In genomic region chr4:51889280-51889679, GRCm38 (mm10) we compare ENCODE assay signal across 20 mouse cellular contexts.
DNase-seq lines count a peak whose midpoint lies in the region; ATAC-seq lines count a peak whose summit lies in the region.
"Had no signal": no experiment of that assay in that cellular context is flagged by ENCODE, and none has a peak within 500 bp of the region (broad histone marks: within the 10 kb centered on the region; RNA-seq: fewer than 3 reads in every experiment).

No protein-coding gene starts in this region.

- H3K27me3 ChIP-seq in forebrain, embryonic 14.5 days (replicated peaks; ENCODE audit: control insufficient read depth, insufficient read depth, low read length), result no peaks in the 10 kb centered on the region
- no peaks in the 10 kb centered on the region for H3K27me3 ChIP-seq in forebrain, embryonic 12.5 days
- H3K27me3 ChIP-seq in forebrain, embryonic 16.5 days (replicated peaks; ENCODE audit: control insufficient read depth, insufficient read depth, low read length), result no peaks in the 10 kb centered on the region
- H3K27me3 ChIP-seq: embryonic facial prominence, embryonic 13.5 days; embryonic facial prominence, embryonic 15.5 days had no signal

- DNase-seq in forebrain, embryonic 14.5 days (ENCODE audit: low spot score), result peak; percentile 8
- DNase-seq in frontal cortex, postnatal 10 days (ENCODE audit: low spot score in 2 of 2), result no peak
- DNase-seq in kidney, postnatal 25 days, result no peak
- DNase-seq in cerebellum, adult 11-12 months, result no peak
- DNase-seq: adrenal gland, adult 2 months; adrenal gland, postnatal 10 days; adrenal gland, postnatal 25 days; cerebellum, adult 18-20 months; cerebellum, adult 8-10 months; cerebellum, adult 9-11 months; cerebellum, postnatal 14 days; cerebellum, postnatal 36 days; embryo, embryonic 11 days; gastrocnemius, adult 2 months had no signal

- 58% methylated on average over 2 of the region's 2 CpGs for WGBS in forebrain, embryonic 14.5 days
- WGBS in forebrain, embryonic 12.5 days, result 73% methylated on average over 2 of the region's 2 CpGs
- 48% methylated on average over 2 of the region's 2 CpGs for WGBS in forebrain, embryonic 16.5 days

- H3K9ac ChIP-seq in forebrain, embryonic 14.5 days (ENCODE audit: low read length), result no peak overlapping the region
- H3K9ac ChIP-seq in forebrain, embryonic 12.5 days, result no peak overlapping the region
- H3K9ac ChIP-seq in forebrain, embryonic 16.5 days (replicated peaks; ENCODE audit: low read depth, low read length), result no peak overlapping the region
- H3K9ac ChIP-seq: embryonic facial prominence, embryonic 13.5 days; embryonic facial prominence, embryonic 15.5 days had no signal

- no peak overlapping the region for H3K4me2 ChIP-seq in forebrain, embryonic 14.5 days (ENCODE audit: low read length)
- no peak overlapping the region for H3K4me2 ChIP-seq in forebrain, embryonic 12.5 days
- no peak overlapping the region for H3K4me2 ChIP-seq in forebrain, embryonic 16.5 days (ENCODE audit: low read length)
- H3K4me2 ChIP-seq: embryonic facial prominence, embryonic 13.5 days; embryonic facial prominence, embryonic 15.5 days had no signal

- no peak overlapping the region for H3K27ac ChIP-seq in forebrain, embryonic 14.5 days (ENCODE audit: low read depth, low read length)
- H3K27ac ChIP-seq in forebrain, embryonic 12.5 days, result no peak overlapping the region
- no peak overlapping the region for H3K27ac ChIP-seq in forebrain, embryonic 16.5 days (ENCODE audit: low read length)
- H3K27ac ChIP-seq: embryonic facial prominence, embryonic 13.5 days; embryonic facial prominence, embryonic 15.5 days; gastrocnemius, adult 2 months had no signal

- H3K9me3 ChIP-seq in forebrain, embryonic 14.5 days (replicated peaks; ENCODE audit: control insufficient read depth, low read length), result no peaks in the 10 kb centered on the region
- H3K9me3 ChIP-seq in forebrain, embryonic 12.5 days, result no peaks in the 10 kb centered on the region
- no peaks in the 10 kb centered on the region for H3K9me3 ChIP-seq in forebrain, embryonic 16.5 days (ENCODE audit: control insufficient read depth, low read length)
- H3K9me3 ChIP-seq: embryonic facial prominence, embryonic 13.5 days; embryonic facial prominence, embryonic 15.5 days had no signal

- H3K36me3 ChIP-seq in forebrain, embryonic 14.5 days (ENCODE audit: control insufficient read depth, insufficient read depth, low read length), result no peaks in the 10 kb centered on the region
- no peaks in the 10 kb centered on the region for H3K36me3 ChIP-seq in forebrain, embryonic 12.5 days (replicated peaks)
- no peaks in the 10 kb centered on the region for H3K36me3 ChIP-seq in forebrain, embryonic 16.5 days (ENCODE audit: control insufficient read depth, insufficient read depth)
- H3K36me3 ChIP-seq: embryonic facial prominence, embryonic 13.5 days; embryonic facial prominence, embryonic 15.5 days had no signal

- ATAC-seq in forebrain, embryonic 14.5 days, result peak; percentile 66
- no peak for ATAC-seq in forebrain, embryonic 12.5 days (ENCODE audit: low FRiP score)
- ATAC-seq in frontal cortex, adult (ENCODE audit: low TSS enrichment), result peak; percentile 62; the same call in 1 of the 2 replicates
- peak; percentile 90 for ATAC-seq in forebrain, embryonic 16.5 days

- no peaks in the 10 kb centered on the region for H3K4me1 ChIP-seq in forebrain, embryonic 14.5 days (ENCODE audit: control insufficient read depth, insufficient read depth, low read length)
- H3K4me1 ChIP-seq in forebrain, embryonic 12.5 days, result no peaks in the 10 kb centered on the region
- no peaks in the 10 kb centered on the region for H3K4me1 ChIP-seq in forebrain, embryonic 16.5 days (replicated peaks; ENCODE audit: control insufficient read depth, insufficient read depth, low read length)
- H3K4me1 ChIP-seq: embryonic facial prominence, embryonic 13.5 days; embryonic facial prominence, embryonic 15.5 days had no signal

- H3K4me3 ChIP-seq in forebrain, embryonic 14.5 days (ENCODE audit: low read depth, low read length), result no peak overlapping the region
- H3K4me3 ChIP-seq in forebrain, embryonic 12.5 days (replicated peaks), result no peak overlapping the region
- no peak overlapping the region for H3K4me3 ChIP-seq in forebrain, embryonic 16.5 days (replicated peaks; ENCODE audit: low read length)
- H3K4me3 ChIP-seq: embryonic facial prominence, embryonic 13.5 days; embryonic facial prominence, embryonic 15.5 days; erythroblast, embryonic 14.5 days; gastrocnemius, adult 2 months had no signal
